Mouse (Mus musculus) heart, embryonic 10.5 days (tissue): ENCODE measurements at regions not wholly inside any gene's neighbourhood (a gene's known extent, or its start where the extent isn't known, plus 50 kb on each side); places are given as distances from the start of the nearest gene placed in this dataset.

Source experiments
- DNase-seq: peaks from one replicate; pipeline ENCODE4 v3.0.0-alpha.2; 2017; ENCODE audit warnings: low spot score
- H3K27ac ChIP-seq: fragments of 300-500 bp; sonication (generic); 2 replicates; pipeline ENCODE4 v1.5.1; 2016; ENCODE audit warnings: mild to moderate bottlenecking
- H3K27me3 ChIP-seq: fragments of 300-500 bp; sonication (generic); 2 replicates; pipeline ENCODE4 v1.6.1; 2016; ENCODE audit warnings: mild to moderate bottlenecking; ENCODE audit not compliant: poor library complexity, insufficient read depth, severe bottlenecking
- H3K36me3 ChIP-seq: fragments of 300-500 bp; sonication (generic); 2 replicates; pipeline ENCODE4 v1.6.1; 2016; ENCODE audit warnings: mild to moderate bottlenecking, moderate library complexity
- H3K4me1 ChIP-seq: fragments of 300-500 bp; sonication (generic); 2 replicates; pipeline ENCODE4 v1.6.1; 2016; ENCODE audit warnings: mild to moderate bottlenecking
- H3K4me3 ChIP-seq: fragments of 300-500 bp; sonication (generic); 2 replicates; pipeline ENCODE4 v1.5.1; 2016; ENCODE audit warnings: mild to moderate bottlenecking, moderate library complexity
- H3K9me3 ChIP-seq: fragments of 300-500 bp; sonication (generic); 2 replicates; pipeline ENCODE4 v1.6.1; 2016; ENCODE audit warnings: mild to moderate bottlenecking, moderate library complexity
- WGBS: fragments of 180-500 bp; shearing (Covaris S2); methylation state at CpG from one replicate; pipeline ENCODE4 v1.1.7; 2016; 5-methylcytosine and 5-hydroxymethylcytosine counted together

- H3K36me3 ChIP-seq = no peaks in the 10 kb centered on the region
- H3K4me3 ChIP-seq = no peak overlapping the region
- peak overlapping the region; percentile 87; the same call in 1 of the 2 replicates for H3K27ac ChIP-seq
- WGBS = 68% methylated on average over 4 of the region's 4 CpGs
- peaks cover 8% of the 10 kb centered on the region; the same call in 1 of the 2 replicates for H3K27me3 ChIP-seq
- H3K9me3 ChIP-seq = no peaks in the 10 kb centered on the region
- H3K4me1 ChIP-seq = peaks cover 48% of the 10 kb centered on the region
- no peak for DNase-seq
Measured at GRCm38 (mm10) chr4:131242250-131242649, 298.1 kb downstream of the Matn1 start.

- 17% methylated on average over 9 of the region's 9 CpGs for WGBS
- Histone ChIP-seq H3K4me1 (peaks cover 52% of the 10 kb centered on the region), H3K9me3 (no peaks in the 10 kb centered on the region), H3K36me3 (no peaks in the 10 kb centered on the region), H3K27me3 (peaks cover 20% of the 10 kb centered on the region), H3K4me3 (no peak overlapping the region), H3K27ac (peak overlapping the region; percentile 87)
- peak; percentile 91 for DNase-seq
Measured at GRCm38 (mm10) chr4:131243744-131244387, 299.7 kb downstream of the Matn1 start.

GRCm38 (mm10) chr4:131252602-131253442 lies 308.6 kb downstream of the Matn1 start:
- peaks cover 27% of the 10 kb centered on the region for H3K27me3 ChIP-seq
- peak overlapping the region; percentile 77 for H3K27ac ChIP-seq
- H3K4me3 ChIP-seq = peak overlapping the region; percentile 41
- H3K4me1 ChIP-seq = peaks cover 14% of the 10 kb centered on the region
- no peaks in the 10 kb centered on the region for H3K36me3 ChIP-seq
- no peaks in the 10 kb centered on the region for H3K9me3 ChIP-seq
- DNase-seq = peak; percentile 83
- 20% methylated on average over 30 of the region's 30 CpGs for WGBS

- Histone ChIP-seq H3K9me3 (no peaks in the 10 kb centered on the region), H3K36me3 (no peaks in the 10 kb centered on the region), H3K27ac (0 out of 2 replicates have a peak overlapping the region, but pooled peaks have one; percentile 77), H3K4me3 (peak overlapping the region; percentile 41), H3K27me3 (peaks cover 21% of the 10 kb centered on the region), H3K4me1 (peaks cover 11% of the 10 kb centered on the region)
- no peak for DNase-seq
- WGBS = 2% methylated on average over 8 of the region's 8 CpGs
Measured at GRCm38 (mm10) chr4:131253443-131253817, 309.2 kb downstream of the Matn1 start.

GRCm38 (mm10) chr4:131254243-131254642 lies 310.1 kb downstream of the Matn1 start:
- 60% methylated on average over 7 of the region's 7 CpGs for WGBS
- peaks cover 14% of the 10 kb centered on the region for H3K4me1 ChIP-seq
- H3K4me3 ChIP-seq = no peak overlapping the region
- peak overlapping the region; percentile 29; the same call in 1 of the 2 replicates for H3K27ac ChIP-seq
- no peak for DNase-seq
- no peaks in the 10 kb centered on the region for H3K9me3 ChIP-seq
- peaks cover 15% of the 10 kb centered on the region for H3K27me3 ChIP-seq
- no peaks in the 10 kb centered on the region for H3K36me3 ChIP-seq

GRCm38 (mm10) chr4:131254691-131255090 lies 310.5 kb downstream of the Matn1 start:
- DNase-seq = no peak
- WGBS = 45% methylated on average over 6 of the region's 6 CpGs

GRCm38 (mm10) chr4:131261236-131261635 lies 317.1 kb downstream of the Matn1 start:
- no peak for DNase-seq
- H3K9me3 ChIP-seq = no peaks in the 10 kb centered on the region
- peaks cover 17% of the 10 kb centered on the region for H3K27me3 ChIP-seq
- H3K27ac ChIP-seq = no peak overlapping the region
- no peak overlapping the region for H3K4me3 ChIP-seq
- H3K36me3 ChIP-seq = no peaks in the 10 kb centered on the region
- 71% methylated on average over 2 of the region's 2 CpGs for WGBS
- peaks cover 22% of the 10 kb centered on the region for H3K4me1 ChIP-seq

More at GRCm38 (mm10) chr4:131254691-131255090, 310.5 kb downstream of the Matn1 start:
- H3K4me1 ChIP-seq = peaks cover 18% of the 10 kb centered on the region
- H3K4me3 ChIP-seq = no peak overlapping the region
- H3K9me3 ChIP-seq = no peaks in the 10 kb centered on the region
- no peak overlapping the region for H3K27ac ChIP-seq
- H3K27me3 ChIP-seq = peaks cover 14% of the 10 kb centered on the region
- no peaks in the 10 kb centered on the region for H3K36me3 ChIP-seq

- peaks cover 30% of the 10 kb centered on the region for H3K27me3 ChIP-seq
- H3K4me3 ChIP-seq = no peak overlapping the region
- H3K4me1 ChIP-seq = peaks cover 22% of the 10 kb centered on the region
- no peaks in the 10 kb centered on the region for H3K36me3 ChIP-seq
- H3K9me3 ChIP-seq = no peaks in the 10 kb centered on the region
- H3K27ac ChIP-seq = no peak overlapping the region
- DNase-seq = no peak
- WGBS = 67% methylated on average over 6 of the region's 6 CpGs
Measured at GRCm38 (mm10) chr4:131262909-131263308, 318.7 kb downstream of the Matn1 start.

- Histone ChIP-seq H3K9me3 (no peaks in the 10 kb centered on the region), H3K27me3 (peaks cover 38% of the 10 kb centered on the region), H3K27ac (no peak overlapping the region), H3K36me3 (no peaks in the 10 kb centered on the region), H3K4me3 (no peak overlapping the region), H3K4me1 (peaks cover 11% of the 10 kb centered on the region)
- no peak for DNase-seq
- 13% methylated on average over 9 of the region's 9 CpGs for WGBS
Measured at GRCm38 (mm10) chr4:131266764-131267163, 322.6 kb downstream of the Matn1 start.

GRCm38 (mm10) chr4:131267760-131268159 lies 323.6 kb downstream of the Matn1 start:
- Histone ChIP-seq H3K27ac (no peak overlapping the region), H3K36me3 (no peaks in the 10 kb centered on the region), H3K4me1 (peaks cover 11% of the 10 kb centered on the region), H3K27me3 (peaks cover 44% of the 10 kb centered on the region), H3K9me3 (no peaks in the 10 kb centered on the region), H3K4me3 (no peak overlapping the region)
- no peak for DNase-seq
- 62% methylated on average over 10 of the region's 10 CpGs for WGBS

GRCm38 (mm10) chr4:131270192-131270591 lies 326.0 kb downstream of the Matn1 start:
- Histone ChIP-seq H3K27me3 (peaks cover 41% of the 10 kb centered on the region), H3K4me3 (no peak overlapping the region), H3K9me3 (no peaks in the 10 kb centered on the region), H3K4me1 (no peaks in the 10 kb centered on the region), H3K36me3 (no peaks in the 10 kb centered on the region), H3K27ac (no peak overlapping the region)
- WGBS = 12% methylated on average over 7 of the region's 7 CpGs
- DNase-seq = no peak

- Histone ChIP-seq H3K27me3 (peaks cover 26% of the 10 kb centered on the region), H3K27ac (0 out of 2 replicates have a peak overlapping the region, but pooled peaks have one; percentile 29), H3K9me3 (no peaks in the 10 kb centered on the region), H3K4me3 (no peak overlapping the region), H3K4me1 (no peaks in the 10 kb centered on the region), H3K36me3 (no peaks in the 10 kb centered on the region)
- 54% methylated on average over 7 of the region's 7 CpGs for WGBS
- no peak for DNase-seq
Measured at GRCm38 (mm10) chr4:131272060-131272459, 327.9 kb downstream of the Matn1 start.

GRCm38 (mm10) chr4:131293560-131293959 lies 349.4 kb downstream of the Matn1 start:
- no peak for DNase-seq
- Histone ChIP-seq H3K36me3 (no peaks in the 10 kb centered on the region), H3K9me3 (no peaks in the 10 kb centered on the region), H3K4me1 (0 out of 2 replicates have a peak, but pooled peaks cover 6% of the 10 kb centered on the region), H3K27me3 (0 out of 2 replicates have a peak, but pooled peaks cover 2% of the 10 kb centered on the region), H3K4me3 (no peak overlapping the region), H3K27ac (no peak overlapping the region)
- WGBS = 82% methylated on average over 2 of the region's 2 CpGs
